Mouse (Mus musculus): Measurements from ENCODE around the gene M6pr. TPM values are rescaled to one million over a fixed set of nuclear protein-coding genes. Genes with fewer than 3 reads are reported as not detected.
A peak's percentile ranks its signal among the peaks of the same experiment; 100 is the strongest.

The M6pr gene
- polyA plus RNA-seq, 1 experiment from 2014 or later = 65.0 TPM

DNA sequence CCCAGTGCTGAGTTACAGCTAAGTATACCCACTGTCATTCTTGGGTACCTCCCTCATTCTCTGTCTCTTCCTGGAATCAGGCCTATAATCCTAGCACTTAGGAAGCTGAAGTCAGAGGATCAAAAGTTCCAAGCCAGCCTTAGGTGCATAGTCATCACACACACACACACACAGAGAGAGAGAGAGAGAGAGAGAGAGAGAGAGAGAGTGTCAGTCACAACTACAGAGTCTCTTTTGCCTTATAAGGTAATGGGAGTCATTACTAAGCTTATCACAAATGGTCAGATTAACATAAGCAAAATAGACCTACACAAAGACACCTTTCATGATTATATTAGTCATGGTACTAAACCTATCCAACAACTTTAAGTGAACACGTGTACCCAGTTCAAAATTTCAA is 19.2 kb upstream of the M6pr start:
- Histone ChIP-seq H3K4me2 (no peak overlapping the region), H3K36me3 (no peaks in the 10 kb centered on the region), H3K4me3 (no peak overlapping the region), H3K27me3 (no peaks in the 10 kb centered on the region), H3K9ac (no peak overlapping the region), H3K27ac (no peak overlapping the region), H3K4me1 (replicated peaks) (no peaks in the 10 kb centered on the region), H3K9me3 (replicated peaks) (no peaks in the 10 kb centered on the region)
- no peak for ATAC-seq (replicated peaks; ENCODE audit: insufficient number of reproducible peaks, insufficient read depth, low FRiP score, low read depth)
- WGBS = 81% methylated on average over 1 of the region's 1 CpGs

DNA sequence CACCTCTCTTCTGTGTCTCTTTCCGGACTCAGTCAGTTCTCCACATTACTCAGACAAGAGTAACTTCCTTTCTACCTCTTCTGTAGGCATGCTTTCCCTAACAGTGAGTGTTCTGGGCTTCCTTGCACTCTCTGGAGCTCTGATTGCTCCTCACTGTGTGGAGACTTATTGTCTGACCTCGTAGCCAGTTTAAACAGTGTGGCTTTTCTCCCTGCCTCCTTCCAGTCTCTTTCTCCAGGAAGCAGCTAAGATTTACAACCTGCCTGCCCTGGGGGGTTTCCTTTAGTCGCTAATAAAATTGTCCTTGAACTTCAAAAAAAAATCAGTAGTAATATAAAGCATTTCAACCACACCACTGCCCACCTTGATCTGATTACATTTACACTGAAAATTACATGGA is 18.3 kb upstream of the M6pr start:
- Histone ChIP-seq H3K9ac (no peak overlapping the region), H3K36me3 (no peaks in the 10 kb centered on the region), H3K9me3 (replicated peaks) (no peaks in the 10 kb centered on the region), H3K27me3 (no peaks in the 10 kb centered on the region), H3K4me3 (no peak overlapping the region), H3K4me1 (replicated peaks) (no peaks in the 10 kb centered on the region), H3K27ac (no peak overlapping the region), H3K4me2 (no peak overlapping the region)
- 34% methylated on average over 3 of the region's 3 CpGs for WGBS
- ATAC-seq (replicated peaks; ENCODE audit: insufficient number of reproducible peaks, insufficient read depth, low FRiP score, low read depth) = no peak

DNA sequence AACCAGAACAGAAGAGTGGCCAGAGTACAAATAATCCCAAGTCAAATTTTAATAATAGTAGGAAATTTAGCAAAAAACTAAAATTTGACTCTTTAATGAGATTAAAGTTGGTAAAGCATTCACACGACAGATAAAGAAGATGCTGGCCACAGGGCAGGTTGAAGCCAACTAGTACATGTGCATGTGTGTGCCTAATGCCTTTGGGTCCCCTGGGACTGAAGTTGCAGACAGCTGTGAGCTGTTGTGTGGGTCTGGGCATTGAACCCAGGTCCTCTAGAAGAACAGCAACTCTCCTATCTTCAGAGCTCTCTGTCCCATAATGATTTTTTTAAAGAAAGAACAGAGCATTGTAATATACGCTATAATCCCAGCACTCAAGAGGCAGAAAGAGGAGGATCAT is 17.3 kb upstream of the M6pr start:
- no peaks in the 10 kb centered on the region for H3K36me3 ChIP-seq
- no peaks in the 10 kb centered on the region for H3K27me3 ChIP-seq
- no peaks in the 10 kb centered on the region for H3K9me3 ChIP-seq (replicated peaks)
- no peak overlapping the region for H3K27ac ChIP-seq
- no peaks in the 10 kb centered on the region for H3K4me1 ChIP-seq (replicated peaks)
- WGBS = 76% methylated on average over 2 of the region's 2 CpGs
- H3K4me2 ChIP-seq = no peak overlapping the region
- no peak for ATAC-seq (replicated peaks; ENCODE audit: insufficient number of reproducible peaks, insufficient read depth, low FRiP score, low read depth)
- no peak overlapping the region for H3K4me3 ChIP-seq
- no peak overlapping the region for H3K9ac ChIP-seq

DNA sequence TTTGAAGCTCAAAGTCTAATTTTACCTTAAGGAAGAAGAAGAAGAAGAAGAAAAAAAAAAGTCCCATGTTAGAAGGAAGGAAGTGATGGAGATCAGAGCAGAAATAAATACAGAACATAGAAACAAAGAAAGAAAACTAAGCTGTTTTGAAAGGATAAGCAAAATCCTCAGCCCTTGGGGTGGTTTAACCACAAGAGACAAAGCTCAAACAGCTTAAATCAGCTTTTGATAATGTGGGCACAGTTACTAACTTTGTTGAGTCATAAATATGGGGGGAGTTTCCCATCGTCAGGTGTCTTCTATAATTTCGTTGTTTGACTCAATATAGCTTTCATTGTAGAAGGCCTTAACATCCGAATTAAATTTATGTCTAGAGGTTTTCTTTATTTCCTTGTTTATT is 16.8 kb upstream of the M6pr start:
- WGBS = 76% methylated on average over 3 of the region's 3 CpGs
- H3K27ac ChIP-seq = no peak overlapping the region
- no peak overlapping the region for H3K4me3 ChIP-seq
- ATAC-seq (replicated peaks; ENCODE audit: insufficient number of reproducible peaks, insufficient read depth, low FRiP score, low read depth) = no peak
- no peak overlapping the region for H3K9ac ChIP-seq
- H3K9me3 ChIP-seq (replicated peaks) = no peaks in the 10 kb centered on the region
- no peaks in the 10 kb centered on the region for H3K36me3 ChIP-seq
- no peaks in the 10 kb centered on the region for H3K27me3 ChIP-seq
- no peaks in the 10 kb centered on the region; the same call in 1 of the 2 replicates for H3K4me1 ChIP-seq (replicated peaks)
- H3K4me2 ChIP-seq = no peak overlapping the region

DNA sequence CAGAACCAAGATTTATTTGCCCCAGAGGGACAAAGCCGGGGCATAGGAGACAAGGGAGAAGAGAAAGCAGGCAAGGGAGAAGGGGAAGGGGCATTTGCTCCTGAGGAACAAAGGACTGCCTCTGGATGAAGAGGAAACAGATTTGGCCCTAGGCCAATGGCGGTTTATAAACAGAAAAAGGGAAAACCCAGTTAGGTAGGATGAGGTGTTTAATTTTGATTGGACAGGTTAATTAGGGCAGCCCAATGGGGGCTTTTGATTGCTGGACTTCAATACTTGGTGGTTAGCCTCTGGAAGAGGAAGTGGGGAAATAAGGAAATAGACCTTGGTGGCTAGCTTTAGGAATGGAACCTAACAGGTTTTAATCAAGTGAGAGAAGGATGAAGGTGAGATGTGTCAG is 16.3 kb upstream of the M6pr start:
- Histone ChIP-seq H3K9ac (no peak overlapping the region), H3K9me3 (replicated peaks) (no peaks in the 10 kb centered on the region), H3K4me1 (replicated peaks) (peaks cover 4% of the 10 kb centered on the region; the same call in 1 of the 2 replicates), H3K4me3 (no peak overlapping the region), H3K36me3 (no peaks in the 10 kb centered on the region), H3K27me3 (no peaks in the 10 kb centered on the region), H3K27ac (no peak overlapping the region), H3K4me2 (no peak overlapping the region)
- 54% methylated on average over 2 of the region's 2 CpGs for WGBS
- no peak for ATAC-seq (replicated peaks; ENCODE audit: insufficient number of reproducible peaks, insufficient read depth, low FRiP score, low read depth)

DNA sequence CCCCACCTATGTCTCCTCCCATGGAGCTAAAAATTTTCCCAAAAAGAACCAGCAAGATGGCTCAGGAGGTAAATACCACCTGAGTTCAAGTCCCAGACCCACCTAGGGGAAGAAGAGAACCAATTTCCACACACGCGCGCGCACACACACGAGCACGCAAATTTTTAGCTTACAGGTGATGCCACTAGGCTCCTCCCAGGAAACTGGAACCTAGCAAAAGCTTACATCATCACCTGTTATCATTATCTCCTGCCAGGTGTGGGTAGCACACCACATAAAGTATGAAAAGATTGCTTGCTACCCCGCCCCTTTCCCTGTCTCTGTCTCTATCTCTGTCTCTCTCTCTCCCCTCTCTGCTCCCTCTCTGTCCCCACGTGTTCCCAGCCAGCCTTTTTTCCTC is 15.4 kb upstream of the M6pr start:
- Histone ChIP-seq H3K4me2 (no peak overlapping the region), H3K4me1 (replicated peaks) (peaks cover 4% of the 10 kb centered on the region; the same call in 1 of the 2 replicates), H3K36me3 (no peaks in the 10 kb centered on the region), H3K27ac (no peak overlapping the region), H3K9ac (no peak overlapping the region), H3K27me3 (no peaks in the 10 kb centered on the region), H3K4me3 (no peak overlapping the region), H3K9me3 (replicated peaks) (no peaks in the 10 kb centered on the region)
- no peak for ATAC-seq (replicated peaks; ENCODE audit: insufficient number of reproducible peaks, insufficient read depth, low FRiP score, low read depth)
- 88% methylated on average over 8 of the region's 8 CpGs for WGBS

DNA sequence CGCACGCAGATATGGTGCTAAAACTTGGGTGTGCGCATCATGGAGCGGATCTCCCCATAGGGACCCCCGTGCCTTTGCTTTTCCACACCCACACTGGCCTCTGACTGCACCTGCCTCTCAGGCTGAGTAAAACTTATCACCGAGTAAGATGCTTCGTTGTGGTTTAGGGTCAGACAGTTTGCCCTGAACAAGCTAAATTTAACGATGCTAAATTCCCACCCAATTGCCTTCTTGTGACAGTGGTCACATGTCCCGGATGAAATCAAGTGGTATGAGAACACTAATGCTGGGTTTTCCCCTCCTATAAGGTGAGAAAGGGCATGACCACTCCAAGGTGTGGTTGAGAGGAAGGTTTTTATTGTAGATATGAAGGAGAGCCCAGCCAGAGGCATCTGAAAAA is 14.7 kb upstream of the M6pr start:
- H3K4me3 ChIP-seq = no peak overlapping the region
- WGBS = 73% methylated on average over 9 of the region's 9 CpGs
- no peak overlapping the region for H3K4me2 ChIP-seq
- H3K9ac ChIP-seq = no peak overlapping the region
- H3K4me1 ChIP-seq (replicated peaks) = peaks cover 4% of the 10 kb centered on the region; the same call in 1 of the 2 replicates
- H3K27me3 ChIP-seq = no peaks in the 10 kb centered on the region
- no peaks in the 10 kb centered on the region for H3K36me3 ChIP-seq
- ATAC-seq (replicated peaks; ENCODE audit: insufficient number of reproducible peaks, insufficient read depth, low FRiP score, low read depth) = no peak
- H3K27ac ChIP-seq = no peak overlapping the region
- no peaks in the 10 kb centered on the region for H3K9me3 ChIP-seq (replicated peaks)

DNA sequence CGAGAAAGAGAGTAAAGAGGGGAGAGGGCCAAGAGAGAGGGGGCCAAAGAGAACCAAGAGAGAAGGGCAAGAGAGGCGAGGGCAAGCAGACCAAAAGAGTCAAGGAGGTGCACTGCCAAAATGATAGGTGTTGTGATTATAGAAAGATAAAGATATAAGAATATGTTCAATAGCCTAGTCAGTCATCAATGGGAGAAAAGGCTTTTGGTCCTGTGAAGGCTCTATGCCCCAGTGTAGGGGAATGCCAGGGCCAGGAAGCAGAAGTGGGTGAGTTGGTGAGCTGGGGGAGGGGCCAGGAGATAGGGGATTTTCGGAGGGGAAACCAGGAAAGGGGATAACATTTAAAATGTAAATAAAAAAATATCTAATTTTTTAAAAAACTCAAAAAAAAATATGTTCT is 14.2 kb upstream of the M6pr start:
- Histone ChIP-seq H3K9ac (no peak overlapping the region), H3K4me3 (no peak overlapping the region)
- no peak for ATAC-seq (replicated peaks; ENCODE audit: insufficient number of reproducible peaks, insufficient read depth, low FRiP score, low read depth)

DNA sequence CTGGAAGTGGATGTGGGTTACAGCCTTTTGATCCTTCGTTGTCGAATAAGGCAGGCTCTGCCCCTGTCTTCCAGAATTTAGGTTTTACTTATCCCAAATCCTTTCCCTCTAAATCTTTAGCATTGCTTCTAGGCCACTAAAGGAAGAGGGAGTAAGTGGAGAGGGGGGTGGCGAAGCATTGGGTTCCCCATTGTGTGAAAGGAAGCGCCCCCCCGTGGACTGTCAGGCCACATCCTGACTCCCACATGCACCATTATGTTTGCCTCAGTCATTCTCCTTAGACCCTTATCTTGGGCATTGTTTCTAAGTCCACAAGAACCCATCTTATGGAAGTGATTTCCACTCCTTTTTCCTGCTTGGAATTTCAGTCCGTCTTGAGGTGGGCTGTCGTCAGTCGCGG is 13.3 kb upstream of the M6pr start:
- Histone ChIP-seq H3K9ac (no peak overlapping the region), H3K9me3 (replicated peaks) (no peaks in the 10 kb centered on the region), H3K27ac (no peak overlapping the region), H3K4me1 (replicated peaks) (peaks cover 4% of the 10 kb centered on the region; the same call in 1 of the 2 replicates), H3K27me3 (no peaks in the 10 kb centered on the region), H3K36me3 (no peaks in the 10 kb centered on the region), H3K4me2 (no peak overlapping the region), H3K4me3 (no peak overlapping the region)
- ATAC-seq (replicated peaks; ENCODE audit: insufficient number of reproducible peaks, insufficient read depth, low FRiP score, low read depth) = no peak
- 49% methylated on average over 9 of the region's 9 CpGs for WGBS

More for the DNA sequence above, 14.2 kb upstream of the M6pr start:
- Histone ChIP-seq H3K9me3 (replicated peaks) (no peaks in the 10 kb centered on the region), H3K4me2 (no peak overlapping the region), H3K36me3 (no peaks in the 10 kb centered on the region), H3K4me1 (replicated peaks) (peaks cover 4% of the 10 kb centered on the region; the same call in 1 of the 2 replicates), H3K27ac (no peak overlapping the region), H3K27me3 (no peaks in the 10 kb centered on the region)
- WGBS = 73% methylated on average over 3 of the region's 3 CpGs

DNA sequence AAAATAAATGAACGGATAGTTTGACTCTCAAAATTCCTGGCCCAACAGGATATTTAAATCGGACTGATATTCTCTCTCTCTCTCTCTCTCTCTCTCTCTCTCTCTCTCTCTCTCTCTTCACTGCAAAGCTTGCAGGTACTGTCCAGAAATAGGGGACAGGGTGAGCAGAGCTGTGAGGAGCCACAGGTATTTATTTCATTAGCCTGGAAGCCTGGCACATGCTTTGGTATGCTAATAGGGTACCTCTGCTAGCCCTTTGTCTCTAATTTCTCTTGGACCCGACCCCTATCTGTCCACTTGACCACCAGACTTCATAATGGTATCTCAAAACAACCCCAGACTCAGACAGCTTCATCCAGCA is 11.6 kb upstream of the M6pr start:
- Histone ChIP-seq H3K9ac (no peak overlapping the region), H3K4me2 (peak overlapping the region; percentile 78), H3K27ac (no peak overlapping the region), H3K36me3 (no peaks in the 10 kb centered on the region), H3K9me3 (replicated peaks) (no peaks in the 10 kb centered on the region), H3K4me3 (peak overlapping the region; percentile 47), H3K4me1 (replicated peaks) (peaks cover 4% of the 10 kb centered on the region; the same call in 1 of the 2 replicates), H3K27me3 (no peaks in the 10 kb centered on the region)
- ATAC-seq (replicated peaks; ENCODE audit: insufficient number of reproducible peaks, insufficient read depth, low FRiP score, low read depth) = no peak
- WGBS = 28% methylated on average over 3 of the region's 3 CpGs

DNA sequence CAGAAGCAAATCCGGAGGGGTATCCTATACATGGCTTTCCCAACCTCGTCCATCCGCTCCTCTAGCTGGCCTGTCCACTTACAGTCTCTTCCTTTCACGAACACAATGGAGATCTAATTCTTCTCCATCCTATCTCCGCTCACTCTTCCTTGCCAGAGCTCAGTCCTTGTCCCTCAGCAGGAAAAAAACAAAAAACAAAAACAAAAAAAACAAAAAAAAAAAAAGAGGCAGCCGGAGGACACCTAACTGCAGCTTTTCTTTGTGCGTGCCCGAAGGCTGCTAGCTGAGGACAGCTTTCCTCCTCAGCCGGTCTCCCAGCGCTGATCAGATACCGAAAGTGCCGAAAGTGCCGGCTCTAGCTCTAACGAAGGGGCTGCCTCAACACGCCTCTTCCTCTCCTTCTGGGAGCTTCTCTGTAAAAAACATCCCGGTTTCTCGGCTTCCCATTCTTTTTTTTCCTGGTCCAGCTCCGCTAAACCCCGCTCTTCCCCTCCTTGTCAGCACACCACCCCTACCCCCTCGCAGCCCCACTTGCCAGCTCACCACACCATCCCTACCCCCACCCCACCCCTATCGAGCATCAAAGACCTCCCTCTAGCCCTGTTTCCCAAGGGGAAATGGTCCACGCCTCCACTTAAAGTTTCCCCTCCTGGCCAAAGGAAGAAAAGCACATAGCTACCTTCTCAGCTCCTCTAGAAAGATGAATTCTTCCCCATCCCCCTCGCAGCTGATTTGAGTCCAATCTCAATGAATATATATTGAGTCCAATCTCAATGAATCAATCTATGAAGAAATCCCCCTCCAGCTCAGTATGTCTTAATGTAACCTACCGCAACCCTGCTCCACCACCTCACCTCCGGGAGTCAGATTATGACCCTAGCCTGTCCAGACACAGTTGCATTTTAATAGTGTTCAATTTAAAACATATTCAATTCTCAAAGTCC is 11.0 kb upstream of the M6pr start:
- peaks cover 4% of the 10 kb centered on the region; the same call in 1 of the 2 replicates for H3K4me1 ChIP-seq (replicated peaks)
- H3K27me3 ChIP-seq = no peaks in the 10 kb centered on the region
- peak overlapping the region; percentile 47 for H3K4me3 ChIP-seq
- no peaks in the 10 kb centered on the region for H3K36me3 ChIP-seq
- WGBS = 6% methylated on average over 25 of the region's 25 CpGs
- peak overlapping the region; percentile 19 for H3K27ac ChIP-seq
- H3K9ac ChIP-seq = peak overlapping the region; percentile 23
- ATAC-seq (replicated peaks; ENCODE audit: insufficient number of reproducible peaks, insufficient read depth, low FRiP score, low read depth) = 0 out of 2 replicates have a peak, but pooled peaks have one; percentile 13
- H3K4me2 ChIP-seq = peak overlapping the region; percentile 78
- H3K9me3 ChIP-seq (replicated peaks) = no peaks in the 10 kb centered on the region

DNA sequence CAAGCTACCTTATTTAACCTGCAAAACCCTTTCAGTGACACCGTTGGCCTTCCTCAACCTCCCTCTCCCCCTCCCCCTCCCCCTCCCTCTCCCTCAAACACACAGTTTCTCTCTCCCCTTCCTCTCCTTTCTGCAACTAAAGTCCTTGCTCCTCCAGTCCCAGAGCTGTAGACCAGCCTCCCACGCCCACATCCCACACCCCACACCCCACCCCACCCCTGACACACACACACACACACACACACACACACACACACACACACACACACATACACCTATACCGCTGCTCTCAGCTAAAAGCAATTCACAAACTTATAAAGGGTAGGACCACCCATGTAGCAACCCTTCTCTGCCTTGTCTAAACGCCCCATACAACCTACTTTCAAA is 10.3 kb upstream of the M6pr start:
- Histone ChIP-seq H3K4me1 (replicated peaks) (peaks cover 4% of the 10 kb centered on the region; the same call in 1 of the 2 replicates), H3K9ac (no peak overlapping the region), H3K4me3 (no peak overlapping the region; the same call in 1 of the 2 replicates), H3K27ac (no peak overlapping the region), H3K4me2 (peak overlapping the region; percentile 78; the same call in 1 of the 2 replicates), H3K36me3 (no peaks in the 10 kb centered on the region), H3K27me3 (no peaks in the 10 kb centered on the region), H3K9me3 (replicated peaks) (no peaks in the 10 kb centered on the region)
- no peak; the same call in 1 of the 2 replicates for ATAC-seq (replicated peaks; ENCODE audit: insufficient number of reproducible peaks, insufficient read depth, low FRiP score, low read depth)
- 67% methylated on average over 4 of the region's 4 CpGs for WGBS

Measured in heart, embryonic 15.5 days (tissue).